Comparison of ENCODE assay signal across 24 mouse cellular contexts in genomic region chr9:63248095-63248787, GRCm38 (mm10).
DNase-seq lines count a peak whose midpoint lies in the region; ATAC-seq and TF ChIP-seq lines count a peak whose summit lies in the region.
"Had no signal": no experiment of that assay in that cellular context is flagged by ENCODE, and none has a peak within 500 bp of the region (broad histone marks: within the 10 kb centered on the region; RNA-seq: fewer than 3 reads in every experiment).

No protein-coding gene starts in this region.

- no peak for TF ChIP-seq POLR2A in spleen, adult 2 months (IDR thresholded peaks at IDR 0.05; ENCODE audit: low read depth, low read length)
- no peak for TF ChIP-seq POLR2A in CH12.LX (IDR thresholded peaks at IDR 0.05; ENCODE audit: low read depth, low read length)

- TF ChIP-seq CTCF in spleen, adult 2 months (IDR thresholded peaks at IDR 0.05; ENCODE audit: extremely low read depth, insufficient read depth, insufficient read length, insufficient replicate concordance) = no peak
- TF ChIP-seq CTCF in CH12.LX (conservative IDR thresholded peaks at IDR 0.05 in 1 of 2, IDR thresholded peaks at IDR 0.05 in 1 of 2; ENCODE audit: low read depth in 2 of 2, low read length in 2 of 2) = no peak

- in situ Hi-C loops in CH12.LX (cut with MboI; ENCODE audit: low pct_ligation_motif_present, low pct_unique_long_range_greater_than_20kb, low sequenced_read_pairs) = no loop called here

- no peaks in the 10 kb centered on the region for H3K9me3 ChIP-seq in CH12.LX (replicated peaks; ENCODE audit: low read length)
- no peaks in the 10 kb centered on the region for H3K9me3 ChIP-seq in midbrain, embryonic 15.5 days
- H3K9me3 ChIP-seq: embryonic facial prominence, embryonic 13.5 days; embryonic facial prominence, embryonic 15.5 days; forebrain, embryonic 10.5 days; forebrain, embryonic 12.5 days had no signal

- dilution Hi-C loops in CH12.LX (cut with MboI; ENCODE audit: extremely low pct_ligation_motif_present, extremely low pct_unique_long_range_greater_than_20kb, low sequenced_read_pairs) = no loop called here

- H3K27ac ChIP-seq in spleen, adult 2 months (ENCODE audit: insufficient read depth, low read length) = peak overlapping the region; percentile 66
- no peak overlapping the region for H3K27ac ChIP-seq in CH12.LX (ENCODE audit: insufficient read depth, low read depth)
- H3K27ac ChIP-seq in midbrain, embryonic 15.5 days = no peak overlapping the region
- H3K27ac ChIP-seq: embryonic facial prominence, embryonic 13.5 days; embryonic facial prominence, embryonic 15.5 days; forebrain, embryonic 10.5 days; forebrain, embryonic 12.5 days had no signal

- H3K4me3 ChIP-seq in spleen, adult 2 months (ENCODE audit: extremely low read depth, insufficient read depth, insufficient read length) = no peak overlapping the region
- no peak overlapping the region for H3K4me3 ChIP-seq in CH12.LX (replicated peaks in 1 of 3; ENCODE audit: low read depth in 2 of 3, low read length in 2 of 3, poor library complexity in 1 of 3)
- H3K4me3 ChIP-seq in midbrain, embryonic 15.5 days = no peak overlapping the region
- H3K4me3 ChIP-seq: embryonic facial prominence, embryonic 13.5 days; embryonic facial prominence, embryonic 15.5 days; erythroblast, embryonic 14.5 days; forebrain, embryonic 10.5 days; forebrain, embryonic 12.5 days had no signal

- no peak for TF ChIP-seq RAD21 in CH12.LX (IDR thresholded peaks at IDR 0.05; ENCODE audit: low read depth, low read length)

- H3K79me2 ChIP-seq in CH12.LX (replicated peaks; ENCODE audit: control insufficient read depth, extremely low read depth, insufficient read depth, poor library complexity, severe bottlenecking) = no peaks in the 10 kb centered on the region

- peaks cover 7% of the 10 kb centered on the region; the same call in 1 of the 2 replicates for H3K4me1 ChIP-seq in spleen, adult 2 months (ENCODE audit: control insufficient read depth, insufficient read depth, insufficient read length)
- H3K4me1 ChIP-seq in CH12.LX (ENCODE audit: control insufficient read depth in 1 of 2, insufficient read depth in 2 of 2) = peaks cover 0 to 37% of the 10 kb centered on the region in 2 experiments; a peak in 3 of 4 replicates
- H3K4me1 ChIP-seq in midbrain, embryonic 15.5 days = peaks cover 16% of the 10 kb centered on the region
- H3K4me1 ChIP-seq: embryonic facial prominence, embryonic 13.5 days had no signal

- no peak for ATAC-seq in midbrain, embryonic 15.5 days (replicated peaks)
- ATAC-seq: CD4-positive, CD25-positive, alpha-beta regulatory T cell, adult 4 months; forebrain, embryonic 14.5 days; forebrain, embryonic 16.5 days had no signal

- TF ChIP-seq EP300 in CH12.LX (IDR thresholded peaks at IDR 0.05; ENCODE audit: low read length) = peak; percentile 47

- no peak overlapping the region for H3K9ac ChIP-seq in CH12.LX (ENCODE audit: insufficient read depth, low read depth)
- H3K9ac ChIP-seq in midbrain, embryonic 15.5 days = no peak overlapping the region
- H3K9ac ChIP-seq: embryonic facial prominence, embryonic 13.5 days; embryonic facial prominence, embryonic 15.5 days; forebrain, embryonic 12.5 days had no signal

- no peaks in the 10 kb centered on the region for H3K36me3 ChIP-seq in spleen, adult 2 months (ENCODE audit: control insufficient read depth, insufficient read depth, low read length)
- peaks cover 7 to 62% of the 10 kb centered on the region in 2 experiments for H3K36me3 ChIP-seq in CH12.LX (replicated peaks in 1 of 2; ENCODE audit: control insufficient read depth in 1 of 2, insufficient read depth in 1 of 2, low read length in 1 of 2)
- no peaks in the 10 kb centered on the region; the same call in 1 of the 2 replicates for H3K36me3 ChIP-seq in splenic B cell, adult 2 months (ENCODE audit: control insufficient read depth, insufficient read depth, low read length, poor library complexity, severe bottlenecking)
- no peaks in the 10 kb centered on the region for H3K36me3 ChIP-seq in midbrain, embryonic 15.5 days (replicated peaks)

- no peak overlapping the region for H3K4me2 ChIP-seq in CH12.LX (ENCODE audit: insufficient read depth, low read depth, poor library complexity, severe bottlenecking)
- no peak overlapping the region for H3K4me2 ChIP-seq in midbrain, embryonic 15.5 days
- H3K4me2 ChIP-seq: embryonic facial prominence, embryonic 13.5 days; embryonic facial prominence, embryonic 15.5 days; forebrain, embryonic 12.5 days had no signal

- no peaks in the 10 kb centered on the region for H3K27me3 ChIP-seq in spleen, adult 2 months (ENCODE audit: control insufficient read depth, insufficient read depth, low read length)
- no peaks in the 10 kb centered on the region for H3K27me3 ChIP-seq in CH12.LX (replicated peaks)
- H3K27me3 ChIP-seq in splenic B cell, adult 2 months (ENCODE audit: control insufficient read depth, insufficient read depth, low read length, poor library complexity, severe bottlenecking) = no peaks in the 10 kb centered on the region
- 0 out of 2 replicates have a peak, but pooled peaks cover 2% of the 10 kb centered on the region for H3K27me3 ChIP-seq in midbrain, embryonic 15.5 days (replicated peaks)
- H3K27me3 ChIP-seq: embryonic facial prominence, embryonic 13.5 days; embryonic facial prominence, embryonic 15.5 days had no signal

- DNase-seq in spleen, adult 2 months (ENCODE audit: low read depth in 1 of 2, low spot score in 2 of 2) = peak in 1 of 2 experiments; percentile 8
- no peak for DNase-seq in spleen, adult 12 weeks (ENCODE audit: low spot score)
- DNase-seq in A20 (ENCODE audit: low read depth, low spot score) (peak; percentile 77), CH12.LX (ENCODE audit: extremely low read depth) (peak; percentile 61)
- peak; percentile 43 for DNase-seq in splenic B cell, adult 2 months (ENCODE audit: low read depth, low spot score)
- no peak for DNase-seq in frontal cortex, postnatal 36 days (ENCODE audit: low spot score in 2 of 2)
- DNase-seq: adrenal gland, adult 2 months; adrenal gland, postnatal 10 days; adrenal gland, postnatal 25 days; cerebellum, adult 11-12 months; cerebellum, adult 2 months; cerebellum, adult 9-10 months; cerebellum, postnatal 10 days; cerebellum, postnatal 25 days; embryo, embryonic 11 days had no signal

TF ChIP-seq in CH12.LX, 34 proteins besides CTCF, POLR2A, EP300 and RAD21:
- no peak for TF ChIP-seq USF2 (conservative IDR thresholded peaks at IDR 0.05; ENCODE audit: low read depth, low read length)
- no peak for TF ChIP-seq NRF1 (IDR thresholded peaks at IDR 0.05; ENCODE audit: low read depth, low read length)
- TF ChIP-seq MAZ (IDR thresholded peaks at IDR 0.05; ENCODE audit: low read depth, low read length) = no peak
- peak; percentile 64; the same call in 1 of the 2 replicates for TF ChIP-seq BHLHE40 (IDR thresholded peaks at IDR 0.05; ENCODE audit: low read depth, low read length)
- TF ChIP-seq ZMIZ1 (IDR thresholded peaks at IDR 0.05; ENCODE audit: low read depth, low read length) = no peak
- TF ChIP-seq PAX5 (IDR thresholded peaks at IDR 0.05; ENCODE audit: low read length) = no peak
- no peak for TF ChIP-seq MAFK (IDR thresholded peaks at IDR 0.05; ENCODE audit: insufficient replicate concordance, low read length)
- 0 out of 2 replicates have a peak, but pooled peaks have one; percentile 13 for TF ChIP-seq IRF4 (IDR thresholded peaks at IDR 0.05; ENCODE audit: low read depth, low read length)

Comparison
In these comparisons a context has a peak if more than half of its experiments do, and no peak if none do; other contexts are left out.
1. DNase-seq: peak in A20 (single experiment), CH12.LX (single experiment) and splenic B cell, adult 2 months (single experiment); none in spleen, adult 12 weeks (single experiment) and frontal cortex, postnatal 36 days (0 of 2).